Mouse (Mus musculus): ENCODE data around the gene Tnrc18. TPM values are rescaled to one million over a fixed set of nuclear protein-coding genes. Genes with fewer than 3 reads are reported as not detected.

The Tnrc18 gene
- polyA plus RNA-seq, 1 experiment: 30.9 TPM

- DNase-seq (ENCODE audit: low read depth): no peak
These were observed 38.6 kb downstream of the Tnrc18 start for GRCm38 (mm10) chr5:142778871-142779270.

GRCm38 (mm10) chr5:142778135-142778534 is 39.3 kb downstream of the Tnrc18 start:
- DNase-seq (ENCODE audit: low read depth): no peak

DNA sequence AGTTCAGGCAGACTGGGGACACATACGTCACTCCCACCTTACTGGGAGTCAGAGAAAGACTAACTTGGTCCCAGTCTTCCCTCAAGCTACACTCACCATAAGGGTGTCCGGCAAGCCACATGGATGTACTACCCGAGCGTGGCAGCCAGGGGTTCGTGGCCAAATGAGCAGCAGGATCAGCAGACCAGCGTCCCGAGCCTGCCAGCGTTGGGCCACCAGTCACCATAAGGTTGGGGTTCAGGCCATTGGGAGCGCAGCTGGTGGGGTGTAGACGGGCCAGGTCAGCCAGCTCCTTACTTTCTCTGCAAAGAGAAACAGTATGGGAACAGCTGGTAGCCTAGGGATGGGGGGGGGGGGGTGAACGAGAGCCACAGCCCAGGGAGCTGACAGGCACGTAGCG is 41.4 kb downstream of the Tnrc18 start:
- no peak for DNase-seq (ENCODE audit: low read depth)

GRCm38 (mm10) chr5:142774771-142775170 is 42.7 kb downstream of the Tnrc18 start:
- DNase-seq (ENCODE audit: low read depth): no peak

- no peak for DNase-seq (ENCODE audit: low read depth)
These were observed 45.5 kb downstream of the Tnrc18 start for GRCm38 (mm10) chr5:142771964-142772363.

GRCm38 (mm10) chr5:142771034-142771433 is 46.4 kb downstream of the Tnrc18 start:
- DNase-seq (ENCODE audit: low read depth): no peak

DNA sequence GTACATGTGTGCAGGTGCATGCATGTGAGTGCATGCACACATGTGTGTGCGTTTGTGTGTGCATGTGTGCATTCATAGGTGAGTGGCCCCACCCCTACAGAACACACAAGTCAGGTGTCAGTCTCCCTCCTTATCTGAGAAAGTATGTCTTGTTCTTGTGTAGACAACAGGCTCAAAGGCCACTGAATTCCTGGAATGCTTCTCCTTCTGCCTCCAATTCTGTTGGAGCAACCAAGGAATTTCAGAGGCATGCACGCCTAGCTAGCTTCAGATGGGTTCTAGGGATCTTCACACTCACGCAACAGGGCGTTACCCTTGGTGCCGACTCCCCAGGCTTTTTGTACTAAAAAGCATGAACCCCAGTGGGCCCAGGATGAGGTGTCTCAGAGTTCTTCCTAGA is 47.8 kb downstream of the Tnrc18 start:
- no peak for DNase-seq (ENCODE audit: low read depth)

DNA sequence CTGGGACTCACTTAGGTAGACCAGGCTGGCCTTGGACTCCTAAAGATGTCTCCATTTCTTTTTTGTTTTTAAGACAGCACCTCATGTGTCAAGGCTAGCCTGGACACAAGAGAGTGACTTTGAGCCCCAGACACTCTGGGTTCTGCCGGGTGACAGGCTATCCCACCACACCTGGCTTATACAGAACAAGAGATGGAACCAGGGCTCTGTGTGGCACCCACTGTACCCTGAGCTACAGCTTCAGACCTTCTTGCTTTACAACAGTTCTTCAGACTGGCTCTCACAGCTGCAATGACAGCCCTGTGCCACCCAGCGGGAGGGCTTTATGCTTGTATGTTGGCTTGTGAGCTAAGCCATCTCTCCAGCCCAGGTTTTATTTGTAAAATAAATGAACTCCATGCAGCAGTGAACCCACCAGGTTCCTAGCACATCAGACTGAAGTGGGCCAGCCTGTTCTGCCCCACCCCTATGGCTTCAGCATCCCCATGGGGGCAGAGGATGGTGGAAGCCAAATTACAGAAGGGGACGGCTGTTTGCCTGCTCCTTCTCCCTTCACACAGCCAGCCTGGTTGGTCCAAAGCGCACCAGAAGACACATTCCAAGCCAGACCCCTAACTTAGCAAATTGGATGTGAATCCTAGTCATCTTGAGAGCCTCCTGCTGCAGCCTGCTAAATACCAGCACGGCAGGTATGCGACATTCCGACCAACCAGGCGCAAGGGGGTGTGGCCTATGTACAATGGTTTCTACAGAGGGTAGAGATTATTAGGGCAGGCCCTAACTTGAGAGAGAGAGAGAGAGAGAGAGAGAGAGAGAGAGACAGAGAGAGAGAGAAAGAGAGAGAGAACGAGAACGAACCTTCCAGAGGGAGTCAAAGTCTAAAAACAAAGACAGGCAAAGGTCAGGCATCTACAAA is 48.9 kb downstream of the Tnrc18 start:
- DNase-seq (ENCODE audit: low read depth): no peak

- DNase-seq (ENCODE audit: low read depth): no peak
These were observed 49.5 kb downstream of the Tnrc18 start for GRCm38 (mm10) chr5:142767937-142768336.

GRCm38 (mm10) chr5:142766708-142767107 is 50.8 kb downstream of the Tnrc18 start:
- no peak for DNase-seq (ENCODE audit: low read depth)

DNA sequence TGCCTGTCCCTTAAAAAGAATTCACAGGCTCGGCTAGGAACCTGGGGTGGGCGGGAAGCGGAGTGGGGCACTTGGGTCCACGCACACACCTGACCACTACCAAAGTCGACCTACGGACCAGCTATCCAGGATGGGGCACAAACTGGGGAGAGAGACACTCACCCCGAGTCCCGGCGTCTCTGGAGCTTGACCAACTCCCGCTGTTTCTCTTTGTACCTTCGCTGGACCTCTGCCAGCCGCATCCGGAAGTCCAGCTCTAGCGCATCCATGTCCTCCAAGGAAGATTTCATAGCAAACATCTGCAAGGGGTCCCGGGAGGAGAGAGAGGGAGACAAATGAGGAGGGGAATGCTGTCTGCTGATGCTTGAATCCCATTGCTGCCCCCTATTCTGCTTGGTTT is 52.6 kb downstream of the Tnrc18 start:
- no peak for DNase-seq (ENCODE audit: low read depth)

DNA sequence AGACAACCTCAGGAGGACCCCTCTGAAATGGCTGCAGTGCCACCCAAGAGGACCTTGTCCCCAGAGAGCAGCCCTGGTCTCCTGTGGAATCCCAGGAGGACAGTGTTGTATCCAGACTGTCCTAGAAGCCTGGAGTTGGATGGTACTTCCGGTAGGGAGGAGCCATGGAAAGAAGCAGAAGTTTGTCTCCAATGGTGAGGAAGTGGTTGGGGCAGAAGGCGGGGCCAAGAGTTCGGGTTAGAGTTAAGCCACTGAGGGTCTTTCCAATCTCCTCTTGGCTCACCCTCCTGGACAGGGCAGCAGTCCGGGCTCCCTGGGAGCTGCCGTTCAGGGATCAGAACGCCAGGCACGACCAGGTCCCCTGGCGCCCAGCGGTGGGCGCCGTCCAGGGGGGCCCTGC is 53.2 kb downstream of the Tnrc18 start:
- DNase-seq (ENCODE audit: low read depth): no peak

GRCm38 (mm10) chr5:142762082-142762807 is 55.2 kb downstream of the Tnrc18 start:
- no peak for DNase-seq (ENCODE audit: low read depth)

DNA sequence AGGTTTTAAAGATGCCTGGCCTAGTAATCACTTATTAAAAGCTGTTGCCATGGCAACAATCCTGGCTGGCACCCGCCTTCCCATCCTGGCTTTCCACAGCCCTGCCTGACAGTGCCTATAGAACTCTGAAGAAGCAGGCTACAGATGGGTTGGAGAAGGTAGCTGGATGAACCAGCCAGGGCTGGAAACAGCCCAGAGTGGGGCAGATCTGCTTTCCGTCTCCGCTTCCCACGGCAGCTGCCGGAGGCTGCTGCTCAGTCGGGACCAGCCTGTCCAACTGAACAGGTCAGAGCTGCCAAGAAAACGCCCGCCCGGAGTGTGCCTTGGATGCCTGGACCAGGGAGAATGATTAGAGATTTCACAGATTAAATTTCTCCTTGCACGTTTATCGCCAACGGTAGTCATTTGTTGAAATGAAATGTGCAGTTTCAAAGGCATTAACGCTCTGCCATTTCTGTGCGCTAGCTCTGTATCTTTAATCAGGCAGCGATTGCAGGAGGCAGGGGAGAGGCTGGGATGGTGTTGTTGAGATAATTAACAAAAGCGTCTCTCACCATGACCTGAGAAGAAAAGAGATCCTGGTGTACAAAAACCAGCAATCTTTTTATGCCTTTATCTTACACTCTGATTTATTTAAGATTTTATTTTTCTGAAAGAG is 56.0 kb downstream of the Tnrc18 start:
- DNase-seq (ENCODE audit: low read depth): no peak

DNA sequence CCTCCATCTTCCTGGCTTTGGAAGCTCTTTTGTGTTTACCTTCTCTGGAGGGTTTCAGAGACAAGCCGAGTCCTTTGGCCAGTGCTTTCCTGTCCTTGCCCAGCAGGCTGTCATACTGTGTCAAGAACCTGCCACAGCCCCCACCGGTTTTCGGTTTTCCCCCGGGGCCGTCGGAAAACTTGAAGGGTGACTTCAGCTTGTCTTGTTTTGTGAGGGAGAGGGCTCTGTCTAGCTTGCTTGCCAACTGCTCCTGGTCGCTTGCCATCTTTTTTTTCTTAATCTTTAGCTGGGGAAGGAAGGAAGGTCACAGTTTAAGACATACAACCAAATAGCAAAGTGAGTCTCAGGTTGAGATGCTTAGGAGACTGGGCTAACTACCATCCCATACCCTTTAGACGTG is 57.7 kb downstream of the Tnrc18 start:
- no peak for DNase-seq (ENCODE audit: low read depth)

GRCm38 (mm10) chr5:142752241-142752640 is 65.2 kb downstream of the Tnrc18 start:
- no peak for DNase-seq (ENCODE audit: low read depth)

- DNase-seq (ENCODE audit: low read depth): no peak
These were observed 67.3 kb downstream of the Tnrc18 start for GRCm38 (mm10) chr5:142750173-142750572.

DNA sequence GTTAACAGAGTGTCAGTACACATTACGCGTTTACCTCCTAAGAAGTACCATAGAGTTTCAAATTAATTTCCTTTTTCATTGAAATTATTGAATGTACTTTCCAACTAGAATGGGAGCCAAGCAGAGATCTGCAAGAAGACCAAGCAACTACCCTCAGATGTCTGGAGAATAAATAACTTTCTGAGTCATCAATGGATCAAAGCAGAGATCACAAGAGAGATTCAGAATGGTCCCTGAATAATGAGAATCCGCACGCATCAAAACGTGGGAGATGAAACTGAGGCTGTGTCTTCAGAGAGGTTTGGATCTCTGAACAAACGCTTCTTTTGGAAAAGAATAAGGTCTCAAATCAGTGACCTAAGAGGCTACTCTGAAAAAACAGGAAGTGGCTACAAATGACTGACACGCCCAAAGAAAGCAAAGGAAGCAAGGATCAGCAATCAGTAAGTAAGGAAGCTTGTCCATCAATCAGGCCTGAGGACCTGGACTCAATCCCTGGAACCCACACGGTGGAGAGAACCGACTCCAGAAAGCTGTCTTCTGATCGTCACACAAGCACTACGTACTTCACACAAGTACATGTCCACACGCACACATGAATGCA is 70.3 kb downstream of the Tnrc18 start:
- DNase-seq (ENCODE audit: low read depth): no peak

DNA sequence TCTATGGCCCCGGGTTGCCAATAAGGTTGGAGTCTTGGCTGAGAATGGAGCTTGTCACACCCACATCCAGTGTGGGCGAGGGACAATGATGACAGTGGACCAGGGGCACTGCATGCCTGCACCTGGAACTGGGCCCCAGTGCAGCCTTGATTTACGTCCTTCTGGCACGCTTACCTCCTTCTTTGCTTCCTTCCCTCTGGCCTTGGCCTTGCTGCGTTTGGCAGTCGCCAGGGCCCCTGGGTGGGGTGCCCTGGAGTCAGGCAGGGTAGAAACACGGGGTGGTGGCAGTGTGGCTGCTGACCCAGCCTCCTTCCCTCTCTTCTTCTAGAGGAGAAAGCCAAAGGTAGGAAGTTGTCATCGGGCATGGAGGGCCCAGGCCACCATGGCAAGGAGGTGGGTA is 77.5 kb downstream of the Tnrc18 start:
- DNase-seq (ENCODE audit: low read depth): peak; percentile 26

DNA sequence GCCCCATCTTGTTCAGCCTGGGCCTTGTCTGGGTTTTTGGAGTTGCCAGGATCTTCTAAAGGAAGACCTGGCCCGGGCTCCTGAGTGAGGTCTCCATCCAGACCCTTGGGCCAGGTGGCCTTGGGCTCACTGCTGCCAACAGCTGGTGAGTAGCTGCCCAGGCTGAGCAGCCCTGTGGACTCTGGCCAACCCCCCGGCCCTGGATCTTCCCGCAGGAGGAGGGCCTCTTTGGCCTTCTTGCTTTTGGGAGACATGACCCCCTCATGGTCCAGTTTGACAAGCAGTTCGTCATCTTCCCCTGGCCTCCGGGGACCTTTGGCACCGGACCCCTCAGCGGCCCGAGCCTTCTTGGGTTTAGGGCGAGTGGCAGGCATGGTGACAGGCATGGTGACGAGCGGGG is 85.5 kb downstream of the Tnrc18 start:
- no peak for DNase-seq (ENCODE audit: low read depth)

GRCm38 (mm10) chr5:142730295-142730694 is 87.2 kb downstream of the Tnrc18 start:
- DNase-seq (ENCODE audit: low read depth): no peak

DNA sequence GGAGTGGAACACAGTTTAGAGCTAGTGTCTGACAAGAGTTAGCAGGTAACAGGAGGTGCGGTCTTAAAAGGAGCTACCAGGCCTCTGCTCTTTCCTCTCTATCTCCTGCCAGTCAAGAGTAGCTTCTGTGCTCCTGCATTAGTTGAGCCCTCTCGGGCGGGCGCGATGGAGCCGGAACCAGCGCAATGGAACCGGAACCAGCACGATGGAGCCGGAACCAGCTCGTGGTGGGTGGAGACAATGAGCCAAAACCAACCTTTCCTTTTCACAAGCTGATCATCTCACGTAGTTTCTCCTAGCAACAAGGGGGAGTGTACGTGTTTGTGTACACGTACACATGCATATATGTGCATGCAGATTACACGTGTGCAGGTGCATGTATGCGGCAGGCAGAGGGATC is 89.2 kb downstream of the Tnrc18 start:
- no peak for DNase-seq (ENCODE audit: low read depth)

Data from gonadal fat pad, adult 2 months (tissue).